Mouse (Mus musculus): ENCODE measurements around the gene Fgfrl1. TPM values are rescaled to one million over a fixed set of nuclear protein-coding genes. Genes with fewer than 3 reads are reported as not detected.
"Not testable (repeated sequence)": the region's sequence is repeated elsewhere in the genome, so short reads cannot be mapped to it uniquely, and the experiment has no call there.

Fgfrl1 gene
- polyA plus RNA-seq, 1 experiment: 30.6 TPM

GRCm38 (mm10) chr5:108727425-108727824, 35.2 kb downstream of the Fgfrl1 start:
- no peak overlapping the region for H3K4me3 ChIP-seq (ENCODE audit: insufficient read depth, low read length)
- no peaks in the 10 kb centered on the region for H3K4me1 ChIP-seq (ENCODE audit: control insufficient read depth, insufficient read depth, low read length)
- no peak for TF ChIP-seq CTCF (IDR thresholded peaks at IDR 0.05; ENCODE audit: borderline replicate concordance, insufficient read depth, low read length)
- no peak for TF ChIP-seq POLR2A (IDR thresholded peaks at IDR 0.05; ENCODE audit: low read depth, low read length)
- H3K27ac ChIP-seq (ENCODE audit: insufficient read depth, low read length): no peak overlapping the region

- no peak overlapping the region for H3K27ac ChIP-seq (ENCODE audit: insufficient read depth, low read length)
- no peak overlapping the region for H3K4me3 ChIP-seq (ENCODE audit: insufficient read depth, low read length)
- no peaks in the 10 kb centered on the region for H3K4me1 ChIP-seq (ENCODE audit: control insufficient read depth, insufficient read depth, low read length)
- TF ChIP-seq POLR2A (IDR thresholded peaks at IDR 0.05; ENCODE audit: low read depth, low read length) (no peak), CTCF (IDR thresholded peaks at IDR 0.05; ENCODE audit: borderline replicate concordance, insufficient read depth, low read length) (no peak)
These were observed 49.7 kb downstream of the Fgfrl1 start for GRCm38 (mm10) chr5:108741844-108742243.

- H3K27ac ChIP-seq (ENCODE audit: insufficient read depth, low read length): no peak overlapping the region
- no peaks in the 10 kb centered on the region for H3K4me1 ChIP-seq (ENCODE audit: control insufficient read depth, insufficient read depth, low read length)
- H3K4me3 ChIP-seq (ENCODE audit: insufficient read depth, low read length): no peak overlapping the region
- no peak for TF ChIP-seq POLR2A (IDR thresholded peaks at IDR 0.05; ENCODE audit: low read depth, low read length)
- TF ChIP-seq CTCF (IDR thresholded peaks at IDR 0.05; ENCODE audit: borderline replicate concordance, insufficient read depth, low read length): no peak
These were observed 50.4 kb downstream of the Fgfrl1 start for GRCm38 (mm10) chr5:108742596-108742995.

GRCm38 (mm10) chr5:108743856-108744255, 51.7 kb downstream of the Fgfrl1 start:
- H3K4me1 ChIP-seq (ENCODE audit: control insufficient read depth, insufficient read depth, low read length): no peaks in the 10 kb centered on the region
- no peak overlapping the region for H3K27ac ChIP-seq (ENCODE audit: insufficient read depth, low read length)

GRCm38 (mm10) chr5:108744629-108745028, 52.4 kb downstream of the Fgfrl1 start:
- Histone ChIP-seq H3K27ac (ENCODE audit: insufficient read depth, low read length) (no peak overlapping the region), H3K4me1 (ENCODE audit: control insufficient read depth, insufficient read depth, low read length) (no peaks in the 10 kb centered on the region), H3K4me3 (ENCODE audit: insufficient read depth, low read length) (no peak overlapping the region)
- TF ChIP-seq CTCF (IDR thresholded peaks at IDR 0.05; ENCODE audit: borderline replicate concordance, insufficient read depth, low read length): no peak
- TF ChIP-seq POLR2A (IDR thresholded peaks at IDR 0.05; ENCODE audit: low read depth, low read length): no peak

More at GRCm38 (mm10) chr5:108743856-108744255, 51.7 kb downstream of the Fgfrl1 start:
- H3K4me3 ChIP-seq (ENCODE audit: insufficient read depth, low read length): no peak overlapping the region
- TF ChIP-seq CTCF (IDR thresholded peaks at IDR 0.05; ENCODE audit: borderline replicate concordance, insufficient read depth, low read length) (no peak), POLR2A (IDR thresholded peaks at IDR 0.05; ENCODE audit: low read depth, low read length) (no peak)

- Histone ChIP-seq H3K4me3 (ENCODE audit: insufficient read depth, low read length) (no peak overlapping the region), H3K27ac (ENCODE audit: insufficient read depth, low read length) (no peak overlapping the region), H3K4me1 (ENCODE audit: control insufficient read depth, insufficient read depth, low read length) (no peaks in the 10 kb centered on the region)
- TF ChIP-seq POLR2A (IDR thresholded peaks at IDR 0.05; ENCODE audit: low read depth, low read length) (no peak), CTCF (IDR thresholded peaks at IDR 0.05; ENCODE audit: borderline replicate concordance, insufficient read depth, low read length) (no peak)
These were observed 58.4 kb downstream of the Fgfrl1 start for GRCm38 (mm10) chr5:108750328-108751210.

GRCm38 (mm10) chr5:108751258-108751657, 59.1 kb downstream of the Fgfrl1 start:
- H3K27ac ChIP-seq (ENCODE audit: insufficient read depth, low read length); H3K4me1 ChIP-seq (ENCODE audit: control insufficient read depth, insufficient read depth, low read length); H3K4me3 ChIP-seq (ENCODE audit: insufficient read depth, low read length): not testable (repeated sequence)

Other genes starting within 250 kb of the Fgfrl1 start
- 0.72 and 0.95 TPM in 2 replicates for gene Mfsd7a, start 243.5 kb upstream of the Fgfrl1 start, polyA plus RNA-seq (2011; ENCODE audit: insufficient read length, low read depth, missing spikeins)
- 92.3 and 93.4 TPM in 2 replicates for gene Pcgf3, start 231.2 kb upstream of the Fgfrl1 start, polyA plus RNA-seq (2011; ENCODE audit: insufficient read length, low read depth, missing spikeins)
- gene Cplx1, start 142.4 kb upstream of the Fgfrl1 start, polyA plus RNA-seq (2011; ENCODE audit: insufficient read length, low read depth, missing spikeins): not detected in 2 replicates
- 74.7 and 92.7 TPM in 2 replicates for gene Gak, start 62.6 kb upstream of the Fgfrl1 start, polyA plus RNA-seq (2011; ENCODE audit: insufficient read length, low read depth, missing spikeins)
- 29.0 and 36.3 TPM in 2 replicates for gene Tmem175, start 62.6 kb upstream of the Fgfrl1 start, polyA plus RNA-seq (2011; ENCODE audit: insufficient read length, low read depth, missing spikeins)
- 17.9 and 18.6 TPM in 2 replicates for gene Idua, start 32.1 kb upstream of the Fgfrl1 start, polyA plus RNA-seq (2011; ENCODE audit: insufficient read length, low read depth, missing spikeins)
- 11.7 and 11.8 TPM in 2 replicates for gene Dgkq, start 22.7 kb upstream of the Fgfrl1 start, polyA plus RNA-seq (2011; ENCODE audit: insufficient read length, low read depth, missing spikeins)
- 0.23 TPM in 1 of 2 replicates, not detected in the other for gene Slc26a1, start 16.8 kb upstream of the Fgfrl1 start, polyA plus RNA-seq (2011; ENCODE audit: insufficient read length, low read depth, missing spikeins)
- not detected in 2 replicates for gene Rnf212, start 82.6 kb downstream of the Fgfrl1 start, polyA plus RNA-seq (2011; ENCODE audit: insufficient read length, low read depth, missing spikeins)
- gene Tmed11, start 103.0 kb downstream of the Fgfrl1 start, polyA plus RNA-seq (2011; ENCODE audit: insufficient read length, low read depth, missing spikeins): not detected in 2 replicates
- not detected in 2 replicates for gene Vmn2r8, start 116.5 kb downstream of the Fgfrl1 start, polyA plus RNA-seq (2011; ENCODE audit: insufficient read length, low read depth, missing spikeins)
- not detected in 2 replicates for gene Vmn2r9, start 160.2 kb downstream of the Fgfrl1 start, polyA plus RNA-seq (2011; ENCODE audit: insufficient read length, low read depth, missing spikeins)

Data from embryonic fibroblast, embryonic 13.5 days (primary cell).